Mouse (Mus musculus): ENCODE measurements around the gene Ssbp4. TPM values are rescaled to one million over a fixed set of nuclear protein-coding genes. Genes with fewer than 3 reads are reported as not detected.
A peak's percentile ranks its signal among the peaks of the same experiment; 100 is the strongest.

The Ssbp4 gene
- polyA plus RNA-seq (2012; ENCODE audit: insufficient read depth, low replicate concordance), result 1,561 and 3,509 TPM in 2 replicates

- Histone ChIP-seq H3K4me1 (peaks cover 83% of the 10 kb centered on the region), H3K9me3 (no peaks in the 10 kb centered on the region), H3K27me3 (replicated peaks) (no peaks in the 10 kb centered on the region), H3K36me3 (replicated peaks; ENCODE audit: low read length) (peaks cover 26% of the 10 kb centered on the region), H3K4me3 (replicated peaks) (peak within 1 kb of the TSS; percentile 95)
- TF ChIP-seq FLI1 (IDR thresholded peaks at IDR 0.05; ENCODE audit: low read length) (no peak), GATA1 (IDR thresholded peaks at IDR 0.05; ENCODE audit: borderline replicate concordance, low read length) (no peak)
These were observed at the start of gene Ssbp4 for GRCm38 (mm10) chr8:70608749-70609367. Ssbp4 (minus strand) TSS chr8:70608872.

DNA sequence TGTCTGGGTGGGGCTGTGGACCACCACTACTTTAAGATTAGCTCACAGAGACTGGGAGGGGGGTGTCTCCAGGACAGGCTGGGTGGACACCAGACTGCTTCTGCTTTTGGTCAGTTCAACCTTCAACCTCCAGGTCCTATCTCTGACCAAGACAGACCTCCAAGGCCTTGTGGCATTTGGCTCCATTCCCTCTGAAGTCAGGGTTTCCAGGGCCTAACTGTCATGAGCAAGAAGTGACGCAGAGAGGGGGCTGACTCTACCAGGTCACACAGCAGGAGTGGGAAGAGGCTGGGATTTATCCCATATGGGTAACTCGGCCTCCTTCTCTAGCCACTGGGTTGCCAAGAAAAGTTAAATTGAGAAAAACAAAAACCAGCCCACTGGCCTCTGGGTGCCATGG lies 49.1 kb upstream of the Ssbp4 start:
- Histone ChIP-seq H3K4me1 (peaks cover 56% of the 10 kb centered on the region), H3K27me3 (replicated peaks) (no peaks in the 10 kb centered on the region), H3K36me3 (replicated peaks; ENCODE audit: low read length) (peaks cover 51% of the 10 kb centered on the region), H3K4me3 (replicated peaks) (peak overlapping the region; percentile 16), H3K9me3 (no peaks in the 10 kb centered on the region)
- TF ChIP-seq FLI1 (IDR thresholded peaks at IDR 0.05; ENCODE audit: low read length) (no peak), GATA1 (IDR thresholded peaks at IDR 0.05; ENCODE audit: borderline replicate concordance, low read length) (no peak)

DNA sequence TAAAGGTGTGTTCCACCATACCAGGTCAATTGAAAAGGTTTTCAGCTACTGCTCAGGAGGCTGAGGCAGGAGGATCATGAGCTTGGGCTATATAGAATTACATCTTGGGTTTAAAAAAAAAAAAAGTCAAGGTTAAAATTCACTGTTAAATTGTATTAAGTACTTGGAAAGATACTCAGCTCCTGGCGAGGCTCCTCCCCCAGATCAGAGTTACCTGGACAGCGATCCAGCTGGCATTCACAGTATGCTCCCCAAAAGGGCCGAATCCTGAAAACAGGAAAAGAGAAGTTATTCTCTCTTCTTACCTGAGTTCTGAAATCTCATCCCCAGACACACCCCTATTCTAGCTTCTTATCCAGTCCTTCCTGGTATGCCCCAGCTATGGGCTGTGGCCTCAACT lies 48.5 kb upstream of the Ssbp4 start:
- H3K36me3 ChIP-seq (replicated peaks; ENCODE audit: low read length), result peaks cover 56% of the 10 kb centered on the region
- TF ChIP-seq GATA1 (IDR thresholded peaks at IDR 0.05; ENCODE audit: borderline replicate concordance, low read length) (no peak), FLI1 (IDR thresholded peaks at IDR 0.05; ENCODE audit: low read length) (no peak)
- no peaks in the 10 kb centered on the region for H3K9me3 ChIP-seq
- no peak overlapping the region for H3K4me3 ChIP-seq (replicated peaks)
- no peaks in the 10 kb centered on the region for H3K27me3 ChIP-seq (replicated peaks)
- H3K4me1 ChIP-seq, result peaks cover 60% of the 10 kb centered on the region

DNA sequence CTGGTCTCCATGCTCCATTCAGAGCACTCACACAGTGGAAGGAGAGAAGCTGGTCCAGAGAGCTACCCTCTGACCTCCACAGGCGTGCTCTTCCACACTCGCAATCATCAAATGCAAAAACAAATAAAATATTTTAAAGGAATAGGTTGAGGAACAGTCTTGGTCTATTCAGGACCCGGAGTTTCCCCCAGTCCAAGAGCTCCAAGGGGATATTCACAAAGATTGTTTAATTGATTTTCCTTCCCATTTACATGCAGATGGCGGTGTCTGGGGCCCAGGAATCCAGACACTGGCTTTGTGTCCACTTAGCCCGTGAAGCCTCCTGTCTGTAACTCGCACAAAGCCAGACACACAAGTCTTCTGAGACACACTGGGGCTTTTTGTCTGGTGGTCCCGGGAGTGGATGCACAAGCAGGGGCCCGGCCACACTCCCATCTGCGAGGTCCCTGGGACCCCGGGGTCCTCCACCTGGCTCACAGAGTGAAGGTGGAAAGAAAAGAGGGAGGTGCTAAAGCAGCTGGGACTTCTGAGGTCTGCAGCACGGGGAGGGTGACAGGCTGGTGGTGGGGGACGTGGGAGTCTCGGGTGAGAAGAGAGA lies 47.6 kb upstream of the Ssbp4 start:
- Histone ChIP-seq H3K27me3 (replicated peaks) (no peaks in the 10 kb centered on the region), H3K4me1 (peaks cover 61% of the 10 kb centered on the region), H3K9me3 (no peaks in the 10 kb centered on the region), H3K4me3 (replicated peaks) (no peak overlapping the region), H3K36me3 (replicated peaks; ENCODE audit: low read length) (peaks cover 66% of the 10 kb centered on the region)
- TF ChIP-seq GATA1 (IDR thresholded peaks at IDR 0.05; ENCODE audit: borderline replicate concordance, low read length) (no peak), FLI1 (IDR thresholded peaks at IDR 0.05; ENCODE audit: low read length) (no peak)

DNA sequence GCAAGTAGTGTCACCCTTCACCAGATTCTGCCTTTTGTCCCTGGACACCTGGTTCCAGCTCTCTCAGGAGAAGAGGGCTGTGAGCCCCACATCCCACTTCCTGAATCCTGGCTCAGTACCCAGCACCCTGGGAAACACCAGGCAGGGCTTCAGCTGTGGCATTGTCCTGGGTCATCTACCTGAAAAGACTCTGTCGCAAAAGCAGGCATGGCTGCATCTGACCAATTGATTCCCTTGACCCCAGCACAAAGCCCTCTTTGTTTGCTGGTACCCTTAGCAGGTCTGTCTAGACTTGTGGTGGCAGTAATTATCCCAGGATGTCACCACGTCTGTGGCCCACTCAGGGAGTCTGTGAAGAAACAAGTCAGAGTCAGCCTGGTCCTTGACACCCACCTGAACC lies 46.8 kb upstream of the Ssbp4 start:
- TF ChIP-seq GATA1 (IDR thresholded peaks at IDR 0.05; ENCODE audit: borderline replicate concordance, low read length) (no peak), FLI1 (IDR thresholded peaks at IDR 0.05; ENCODE audit: low read length) (no peak)
- H3K4me1 ChIP-seq, result peaks cover 63% of the 10 kb centered on the region
- H3K9me3 ChIP-seq, result no peaks in the 10 kb centered on the region
- peaks cover 74% of the 10 kb centered on the region for H3K36me3 ChIP-seq (replicated peaks; ENCODE audit: low read length)
- no peak overlapping the region for H3K4me3 ChIP-seq (replicated peaks)
- H3K27me3 ChIP-seq (replicated peaks), result no peaks in the 10 kb centered on the region

GRCm38 (mm10) chr8:70654121-70654520 lies 45.4 kb upstream of the Ssbp4 start:
- peaks cover 68% of the 10 kb centered on the region for H3K4me1 ChIP-seq
- no peaks in the 10 kb centered on the region for H3K27me3 ChIP-seq (replicated peaks)
- H3K4me3 ChIP-seq (replicated peaks), result no peak overlapping the region
- H3K9me3 ChIP-seq, result no peaks in the 10 kb centered on the region
- no peak for TF ChIP-seq GATA1 (IDR thresholded peaks at IDR 0.05; ENCODE audit: borderline replicate concordance, low read length)
- TF ChIP-seq FLI1 (IDR thresholded peaks at IDR 0.05; ENCODE audit: low read length), result no peak
- H3K36me3 ChIP-seq (replicated peaks; ENCODE audit: low read length), result peaks cover 87% of the 10 kb centered on the region

DNA sequence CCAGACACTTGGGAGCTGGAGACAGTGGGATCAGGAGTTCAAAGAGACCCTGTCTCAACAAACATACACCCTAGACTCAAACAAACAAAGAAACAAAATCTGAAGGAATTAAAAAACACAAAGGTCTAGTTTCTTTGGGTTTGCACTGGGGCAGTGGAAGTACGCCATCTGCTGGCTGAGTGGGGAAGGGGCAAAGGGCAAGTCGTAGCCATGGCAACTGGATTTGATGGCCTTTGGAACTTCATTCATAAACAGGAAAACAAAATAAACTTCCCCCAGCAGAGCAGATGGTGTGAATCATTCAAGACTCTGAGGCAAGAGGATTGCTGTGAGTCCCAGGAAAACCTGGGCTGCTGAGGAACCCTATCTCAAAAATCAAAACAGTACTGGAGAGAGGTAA lies 44.6 kb upstream of the Ssbp4 start:
- Histone ChIP-seq H3K36me3 (replicated peaks; ENCODE audit: low read length) (peaks cover 96% of the 10 kb centered on the region), H3K4me3 (replicated peaks) (no peak overlapping the region), H3K4me1 (peaks cover 68% of the 10 kb centered on the region), H3K27me3 (replicated peaks) (no peaks in the 10 kb centered on the region), H3K9me3 (no peaks in the 10 kb centered on the region)
- no peak for TF ChIP-seq FLI1 (IDR thresholded peaks at IDR 0.05; ENCODE audit: low read length)
- TF ChIP-seq GATA1 (IDR thresholded peaks at IDR 0.05; ENCODE audit: borderline replicate concordance, low read length), result no peak

DNA sequence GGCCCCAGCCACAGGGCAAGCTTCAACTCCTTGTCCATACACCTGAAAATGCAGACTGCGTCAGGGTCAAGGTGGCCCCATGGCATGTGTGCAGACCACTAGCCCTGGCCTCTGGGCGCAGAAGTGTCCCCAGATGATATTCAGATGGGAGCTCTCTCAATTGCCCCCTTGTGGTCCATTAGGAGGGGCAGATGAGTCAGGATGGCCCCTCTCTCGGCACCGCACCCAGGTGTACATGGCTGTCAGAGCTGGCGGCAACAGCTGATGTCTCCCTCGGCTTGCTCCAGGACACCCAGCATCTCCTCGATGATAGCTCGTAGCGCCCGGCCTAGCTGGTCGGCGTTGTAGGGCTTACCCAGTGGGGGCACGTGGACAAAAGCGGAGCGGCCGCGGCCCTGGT lies 41.7 kb upstream of the Ssbp4 start:
- H3K4me3 ChIP-seq (replicated peaks), result no peak overlapping the region
- H3K9me3 ChIP-seq, result no peaks in the 10 kb centered on the region
- peaks cover 86% of the 10 kb centered on the region for H3K4me1 ChIP-seq
- no peaks in the 10 kb centered on the region for H3K27me3 ChIP-seq (replicated peaks)
- H3K36me3 ChIP-seq (replicated peaks; ENCODE audit: low read length), result peaks cover 77% of the 10 kb centered on the region
- TF ChIP-seq GATA1 (IDR thresholded peaks at IDR 0.05; ENCODE audit: borderline replicate concordance, low read length), result no peak
- no peak for TF ChIP-seq FLI1 (IDR thresholded peaks at IDR 0.05; ENCODE audit: low read length)

- Histone ChIP-seq H3K4me3 (replicated peaks) (peak overlapping the region; percentile 46), H3K4me1 (peaks cover 87% of the 10 kb centered on the region), H3K36me3 (replicated peaks; ENCODE audit: low read length) (peaks cover 67% of the 10 kb centered on the region), H3K27me3 (replicated peaks) (no peaks in the 10 kb centered on the region), H3K9me3 (no peaks in the 10 kb centered on the region)
- TF ChIP-seq FLI1 (IDR thresholded peaks at IDR 0.05; ENCODE audit: low read length) (no peak), GATA1 (IDR thresholded peaks at IDR 0.05; ENCODE audit: borderline replicate concordance, low read length) (no peak)
These were observed 40.7 kb upstream of the Ssbp4 start for GRCm38 (mm10) chr8:70649324-70649723.

GRCm38 (mm10) chr8:70648921-70649320 lies 40.2 kb upstream of the Ssbp4 start:
- no peak overlapping the region for H3K4me3 ChIP-seq (replicated peaks)
- no peaks in the 10 kb centered on the region for H3K27me3 ChIP-seq (replicated peaks)
- H3K9me3 ChIP-seq, result no peaks in the 10 kb centered on the region
- TF ChIP-seq GATA1 (IDR thresholded peaks at IDR 0.05; ENCODE audit: borderline replicate concordance, low read length) (no peak), FLI1 (IDR thresholded peaks at IDR 0.05; ENCODE audit: low read length) (no peak)
- peaks cover 63% of the 10 kb centered on the region for H3K36me3 ChIP-seq (replicated peaks; ENCODE audit: low read length)
- peaks cover 84% of the 10 kb centered on the region for H3K4me1 ChIP-seq
